Mouse (Mus musculus): Measurements from ENCODE around the gene Kcna5. TPM values are rescaled to one million over a fixed set of nuclear protein-coding genes. Genes with fewer than 3 reads are reported as not detected.
A peak's percentile ranks its signal among the peaks of the same experiment; 100 is the strongest.

The Kcna5 gene
- polyA plus RNA-seq, 1 experiment from 2014 or later: 1.3 TPM

GRCm38 (mm10) chr6:126497878-126498277, 37.3 kb downstream of the Kcna5 start:
- 52% methylated on average over 5 of the region's 5 CpGs for WGBS
- Histone ChIP-seq H3K27ac (ENCODE audit: low read depth, low read length) (no peak overlapping the region), H3K9ac (ENCODE audit: low read length) (no peak overlapping the region), H3K4me1 (replicated peaks; ENCODE audit: control insufficient read depth, insufficient read depth, low read length) (no peaks in the 10 kb centered on the region), H3K9me3 (ENCODE audit: control insufficient read depth, low read length) (no peaks in the 10 kb centered on the region; the same call in 1 of the 2 replicates), H3K36me3 (ENCODE audit: control insufficient read depth, insufficient read depth, low read length) (no peaks in the 10 kb centered on the region), H3K4me3 (ENCODE audit: low read depth, low read length) (no peak overlapping the region), H3K27me3 (ENCODE audit: control insufficient read depth, insufficient read depth, low read length) (no peaks in the 10 kb centered on the region), H3K4me2 (ENCODE audit: low read depth, low read length, severe bottlenecking) (no peak overlapping the region)
- peak; percentile 64 for DNase-seq (ENCODE audit: low spot score)
- 0 out of 2 replicates have a peak, but pooled peaks have one; percentile 63 for ATAC-seq (replicated peaks; ENCODE audit: low FRiP score)

- no peak overlapping the region for H3K9ac ChIP-seq (ENCODE audit: low read length)
- no peaks in the 10 kb centered on the region for H3K36me3 ChIP-seq (ENCODE audit: control insufficient read depth, insufficient read depth, low read length)
- 31% methylated on average over 6 of the region's 6 CpGs for WGBS
- H3K27me3 ChIP-seq (ENCODE audit: control insufficient read depth, insufficient read depth, low read length): no peaks in the 10 kb centered on the region
- ATAC-seq (replicated peaks; ENCODE audit: low FRiP score) (0 out of 2 replicates have a peak, but pooled peaks have one; percentile 12), DNase-seq (ENCODE audit: low spot score) (no peak)
- H3K4me1 ChIP-seq (replicated peaks; ENCODE audit: control insufficient read depth, insufficient read depth, low read length): no peaks in the 10 kb centered on the region
- no peaks in the 10 kb centered on the region; the same call in 1 of the 2 replicates for H3K9me3 ChIP-seq (ENCODE audit: control insufficient read depth, low read length)
- no peak overlapping the region for H3K4me2 ChIP-seq (ENCODE audit: low read depth, low read length, severe bottlenecking)
- H3K4me3 ChIP-seq (ENCODE audit: low read depth, low read length): no peak overlapping the region
- no peak overlapping the region for H3K27ac ChIP-seq (ENCODE audit: low read depth, low read length)
Observed at GRCm38 (mm10) chr6:126497173-126497839, 37.9 kb downstream of the Kcna5 start.

- H3K27me3 ChIP-seq (ENCODE audit: control insufficient read depth, insufficient read depth, low read length): no peaks in the 10 kb centered on the region
- WGBS: 11% methylated on average over 4 of the region's 4 CpGs
Observed at GRCm38 (mm10) chr6:126487136-126487535, 48.1 kb downstream of the Kcna5 start.

GRCm38 (mm10) chr6:126484887-126485286, 50.3 kb downstream of the Kcna5 start:
- H3K4me1 ChIP-seq (replicated peaks; ENCODE audit: control insufficient read depth, insufficient read depth, low read length): no peaks in the 10 kb centered on the region
- H3K36me3 ChIP-seq (ENCODE audit: control insufficient read depth, insufficient read depth, low read length): no peaks in the 10 kb centered on the region
- H3K27me3 ChIP-seq (ENCODE audit: control insufficient read depth, insufficient read depth, low read length): no peaks in the 10 kb centered on the region
- no peak for DNase-seq (ENCODE audit: low spot score)
- H3K4me2 ChIP-seq (ENCODE audit: low read depth, low read length, severe bottlenecking): no peak overlapping the region
- H3K27ac ChIP-seq (ENCODE audit: low read depth, low read length): no peak overlapping the region
- no peak overlapping the region for H3K4me3 ChIP-seq (ENCODE audit: low read depth, low read length)
- WGBS: 48% methylated on average over 4 of the region's 4 CpGs
- no peak for ATAC-seq (replicated peaks; ENCODE audit: low FRiP score)
- no peak overlapping the region for H3K9ac ChIP-seq (ENCODE audit: low read length)
- H3K9me3 ChIP-seq (ENCODE audit: control insufficient read depth, low read length): no peaks in the 10 kb centered on the region

More at GRCm38 (mm10) chr6:126487136-126487535, 48.1 kb downstream of the Kcna5 start:
- no peaks in the 10 kb centered on the region for H3K9me3 ChIP-seq (ENCODE audit: control insufficient read depth, low read length)
- H3K36me3 ChIP-seq (ENCODE audit: control insufficient read depth, insufficient read depth, low read length): no peaks in the 10 kb centered on the region
- H3K4me2 ChIP-seq (ENCODE audit: low read depth, low read length, severe bottlenecking): no peak overlapping the region
- DNase-seq (ENCODE audit: low spot score) (no peak), ATAC-seq (replicated peaks; ENCODE audit: low FRiP score) (no peak)
- no peak overlapping the region for H3K4me3 ChIP-seq (ENCODE audit: low read depth, low read length)
- no peak overlapping the region for H3K27ac ChIP-seq (ENCODE audit: low read depth, low read length)
- no peak overlapping the region for H3K9ac ChIP-seq (ENCODE audit: low read length)
- no peaks in the 10 kb centered on the region for H3K4me1 ChIP-seq (replicated peaks; ENCODE audit: control insufficient read depth, insufficient read depth, low read length)

GRCm38 (mm10) chr6:126483264-126483867, 51.8 kb downstream of the Kcna5 start:
- H3K36me3 ChIP-seq (ENCODE audit: control insufficient read depth, insufficient read depth, low read length): no peaks in the 10 kb centered on the region
- no peak overlapping the region for H3K4me3 ChIP-seq (ENCODE audit: low read depth, low read length)
- H3K27me3 ChIP-seq (ENCODE audit: control insufficient read depth, insufficient read depth, low read length): no peaks in the 10 kb centered on the region
- ATAC-seq (replicated peaks; ENCODE audit: low FRiP score) (no peak), DNase-seq (ENCODE audit: low spot score) (no peak)
- no peak overlapping the region for H3K4me2 ChIP-seq (ENCODE audit: low read depth, low read length, severe bottlenecking)
- no peak overlapping the region for H3K27ac ChIP-seq (ENCODE audit: low read depth, low read length)
- no peak overlapping the region for H3K9ac ChIP-seq (ENCODE audit: low read length)
- no peaks in the 10 kb centered on the region for H3K4me1 ChIP-seq (replicated peaks; ENCODE audit: control insufficient read depth, insufficient read depth, low read length)
- H3K9me3 ChIP-seq (ENCODE audit: control insufficient read depth, low read length): no peaks in the 10 kb centered on the region
- WGBS: 84% methylated on average over 11 of the region's 11 CpGs

Other genes with a start within 250 kb of the Kcna5 start
- 0.39 and 0.53 TPM in 2 replicates for gene Kcna1, start 111.0 kb upstream of the Kcna5 start, polyA plus RNA-seq (2014; fragmentation: Nextera tagmentation; extraction: Ambion mirVana)
- gene Kcna6, start 205.3 kb upstream of the Kcna5 start, polyA plus RNA-seq (2014; fragmentation: Nextera tagmentation; extraction: Ambion mirVana): 3.6 and 4.8 TPM in 2 replicates